Mouse (Mus musculus) thymus, adult 2 months (tissue): ENCODE measurements at regions not wholly inside any gene's neighbourhood (a gene's known extent, or its start where the extent isn't known, plus 50 kb on each side); places are given as distances from the start of the nearest gene placed in this dataset.

Experiments
- DNase-seq: peaks from one replicate; pipeline ENCODE4 v3.0.0; 2021
- H3K27ac ChIP-seq: fragments of 200-500 bp; 2 replicates; pipeline ENCODE4 v1.5.1; 2012; ENCODE audit warnings: low read length, control low read depth; ENCODE audit not compliant: control insufficient read depth, insufficient read depth
- H3K27me3 ChIP-seq: fragments of 200-500 bp; 2 replicates; pipeline ENCODE4 v1.6.1; 2012; ENCODE audit warnings: mild to moderate bottlenecking, low read length, moderate library complexity, mixed read lengths; ENCODE audit not compliant: control insufficient read depth, insufficient read depth
- H3K36me3 ChIP-seq: fragments of 200-500 bp; 2 replicates; pipeline ENCODE4 v1.6.1; 2012; ENCODE audit warnings: mild to moderate bottlenecking, low read length, moderate library complexity; ENCODE audit not compliant: control insufficient read depth, insufficient read depth
- H3K4me1 ChIP-seq: fragments of 200-500 bp; replicated peaks from 2 replicates; pipeline ENCODE4 v1.6.1; 2012; ENCODE audit warnings: low read length; ENCODE audit not compliant: control insufficient read depth, insufficient read depth
- H3K4me3 ChIP-seq: fragments of 200-500 bp; 2 replicates; pipeline ENCODE4 v1.5.1; 2012; ENCODE audit warnings: mild to moderate bottlenecking, low read length, control low read depth, moderate library complexity; ENCODE audit not compliant: control insufficient read depth, insufficient read depth
- CTCF ChIP-seq: fragments of 200-500 bp; IDR thresholded peaks from 2 replicates; pipeline ENCODE4 v1.5.1; 2012; ENCODE audit warnings: mild to moderate bottlenecking, control low read depth, low read length, moderate library complexity, borderline replicate concordance; ENCODE audit not compliant: control insufficient read depth, poor library complexity, insufficient read depth; ENCODE audit errors: extremely low read depth
- POLR2A ChIP-seq: fragments of 200-500 bp; IDR thresholded peaks from 2 replicates; pipeline ENCODE4 v1.6.1; 2012; ENCODE audit warnings: mild to moderate bottlenecking, low read length, control low read depth, moderate library complexity; ENCODE audit not compliant: control insufficient read depth, poor library complexity, insufficient read depth; ENCODE audit errors: extremely low read depth
- WGBS: fragments of 180-500 bp; shearing (Covaris S2); methylation state at CpG from one replicate; pipeline ENCODE4 v1.1.7; 2018; 5-methylcytosine and 5-hydroxymethylcytosine counted together

DNA sequence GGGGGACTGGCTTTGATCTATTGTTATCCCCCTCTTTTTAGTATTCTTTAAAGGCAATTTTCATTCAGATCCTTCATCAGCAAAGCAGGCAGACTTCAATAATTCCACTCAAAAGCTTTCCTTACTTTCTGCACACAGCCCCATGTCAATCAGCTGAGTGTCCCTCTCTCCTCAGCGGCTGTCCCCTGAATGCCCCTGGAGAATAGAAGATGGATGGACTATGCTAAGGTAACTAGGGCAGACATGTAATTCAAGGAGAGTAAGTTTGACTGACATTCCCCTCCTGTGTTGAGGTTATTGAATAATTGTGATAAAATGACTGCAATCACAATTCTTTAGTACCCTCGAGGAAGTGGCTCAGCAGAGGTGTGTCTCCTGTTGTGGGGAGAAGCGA, 220.1 kb downstream of the Fam84b start:
- 88% methylated on average over 3 of the region's 3 CpGs for WGBS
- H3K27ac ChIP-seq = no peak overlapping the region
- no peak overlapping the region for H3K4me3 ChIP-seq
- no peaks in the 10 kb centered on the region for H3K27me3 ChIP-seq
- no peaks in the 10 kb centered on the region for H3K36me3 ChIP-seq
- H3K4me1 ChIP-seq = no peaks in the 10 kb centered on the region
- DNase-seq = no peak
- TF ChIP-seq CTCF (no peak), POLR2A (no peak)

DNA sequence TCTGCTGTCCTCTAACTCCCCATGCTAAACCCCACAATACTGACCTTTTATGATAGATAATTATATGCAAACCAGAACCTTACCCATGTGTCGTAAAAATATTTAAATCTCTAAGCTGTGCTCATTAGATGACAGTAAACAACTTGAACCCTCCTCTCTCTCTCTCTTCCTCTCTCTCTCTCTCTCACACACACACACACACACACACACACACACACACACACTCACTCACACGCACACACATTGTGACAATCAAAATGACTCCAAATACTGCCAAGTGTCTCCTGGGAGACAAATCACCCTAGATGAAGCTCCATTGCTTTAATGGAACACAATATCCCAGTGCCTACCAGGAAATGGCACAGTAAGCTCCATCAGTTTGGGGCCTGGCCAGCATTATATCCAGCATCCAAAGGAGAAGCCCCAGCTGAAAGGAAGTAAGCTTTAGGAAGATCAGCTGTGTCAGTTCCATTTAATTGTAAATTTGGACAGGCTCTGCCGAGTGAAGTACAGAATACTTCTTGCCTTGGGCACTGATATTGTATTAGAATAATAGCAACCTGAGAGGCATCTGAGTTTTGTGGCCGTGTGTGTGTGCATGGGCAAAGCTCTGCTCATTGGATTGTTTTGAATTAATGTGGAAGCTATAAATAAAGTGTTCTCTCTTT, 220.7 kb downstream of the Fam84b start:
- H3K4me3 ChIP-seq = no peak overlapping the region
- no peak for DNase-seq
- WGBS = 92% methylated on average over 4 of the region's 4 CpGs
- no peak for TF ChIP-seq POLR2A
- no peak for TF ChIP-seq CTCF
- no peaks in the 10 kb centered on the region for H3K4me1 ChIP-seq
- H3K36me3 ChIP-seq = no peaks in the 10 kb centered on the region
- H3K27me3 ChIP-seq = no peaks in the 10 kb centered on the region
- no peak overlapping the region for H3K27ac ChIP-seq

DNA sequence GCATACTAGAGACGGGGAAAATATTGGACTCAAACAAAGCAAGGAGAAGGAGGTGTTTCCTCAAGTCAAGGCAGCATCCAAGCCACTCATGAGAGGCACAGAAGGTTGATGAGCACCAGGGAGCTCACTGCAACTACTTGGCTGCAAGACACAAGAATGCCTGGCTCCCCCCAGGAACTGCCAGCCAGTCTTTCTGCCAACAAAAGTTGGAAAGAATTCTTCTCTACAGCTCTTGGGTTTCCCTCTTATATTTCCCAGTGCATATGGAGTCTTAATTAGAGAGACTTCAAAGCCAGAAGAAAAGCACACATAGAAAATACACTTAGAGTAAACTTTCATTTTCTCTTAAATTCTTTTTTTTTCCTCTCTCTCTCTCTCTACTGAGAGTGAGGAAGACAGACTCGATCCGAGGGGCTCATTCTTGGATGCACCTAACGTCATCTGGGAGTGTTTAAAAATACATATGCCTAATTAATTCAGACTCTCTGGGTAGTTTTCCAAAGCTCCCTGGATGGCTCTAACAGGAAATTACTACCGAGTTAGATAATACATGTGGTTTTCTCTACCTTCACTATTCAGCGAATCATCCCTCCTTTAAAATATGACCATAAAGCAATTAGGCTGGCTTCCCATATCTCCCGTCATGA, 222.7 kb downstream of the Fam84b start:
- 81% methylated on average over 7 of the region's 7 CpGs for WGBS
- Histone ChIP-seq H3K27me3 (no peaks in the 10 kb centered on the region), H3K4me3 (no peak overlapping the region), H3K4me1 (no peaks in the 10 kb centered on the region), H3K36me3 (no peaks in the 10 kb centered on the region), H3K27ac (no peak overlapping the region)
- DNase-seq = no peak
- no peak for TF ChIP-seq CTCF
- no peak for TF ChIP-seq POLR2A

DNA sequence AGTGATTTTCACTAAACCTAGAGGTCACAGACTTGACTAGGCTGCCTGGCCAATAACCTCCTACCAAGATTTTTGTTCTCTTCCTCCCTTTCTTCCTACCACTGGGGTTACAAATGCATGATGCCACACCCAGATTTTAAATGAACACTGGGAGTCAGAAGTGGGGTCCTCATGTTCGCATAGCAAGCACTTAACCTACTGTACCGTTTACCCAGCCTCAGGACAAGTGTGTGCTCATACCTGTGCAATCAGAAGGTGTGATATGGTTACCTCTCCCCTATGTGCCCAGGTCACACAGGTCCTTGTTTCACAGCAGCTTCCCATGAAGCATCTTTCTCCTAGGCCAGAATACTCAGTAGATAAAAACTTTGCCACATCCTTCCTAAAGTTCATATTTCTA, 234.8 kb downstream of the Fam84b start:
- no peaks in the 10 kb centered on the region for H3K27me3 ChIP-seq
- H3K4me3 ChIP-seq = no peak overlapping the region
- no peak overlapping the region for H3K27ac ChIP-seq
- no peaks in the 10 kb centered on the region for H3K36me3 ChIP-seq
- 91% methylated on average over 2 of the region's 2 CpGs for WGBS
- TF ChIP-seq POLR2A (no peak), CTCF (no peak)
- no peak for DNase-seq
- H3K4me1 ChIP-seq = no peaks in the 10 kb centered on the region

DNA sequence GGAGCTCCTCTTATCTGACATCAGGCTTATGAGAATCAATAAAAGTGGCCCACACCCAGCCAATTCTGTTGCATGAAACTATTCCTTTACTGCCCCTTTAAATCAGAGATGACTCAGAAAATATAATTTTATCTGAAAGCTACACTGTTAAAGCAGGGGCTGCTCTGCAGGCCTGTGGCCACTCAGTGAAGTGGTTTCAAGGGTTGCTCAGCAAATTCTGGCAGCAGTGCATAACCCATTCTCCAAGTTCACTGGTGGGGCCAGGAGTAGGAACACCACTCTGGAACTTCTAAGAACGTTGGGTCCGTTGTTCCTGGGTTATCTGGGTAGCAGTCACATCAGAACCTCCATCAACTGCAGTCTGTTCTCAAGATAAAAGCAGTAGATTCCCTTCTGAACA, 236.2 kb downstream of the Fam84b start:
- WGBS = 63% methylated on average over 2 of the region's 2 CpGs
- Histone ChIP-seq H3K36me3 (no peaks in the 10 kb centered on the region), H3K4me3 (no peak overlapping the region), H3K27ac (no peak overlapping the region), H3K27me3 (no peaks in the 10 kb centered on the region), H3K4me1 (no peaks in the 10 kb centered on the region)
- no peak for DNase-seq
- TF ChIP-seq POLR2A = no peak
- TF ChIP-seq CTCF = no peak

DNA sequence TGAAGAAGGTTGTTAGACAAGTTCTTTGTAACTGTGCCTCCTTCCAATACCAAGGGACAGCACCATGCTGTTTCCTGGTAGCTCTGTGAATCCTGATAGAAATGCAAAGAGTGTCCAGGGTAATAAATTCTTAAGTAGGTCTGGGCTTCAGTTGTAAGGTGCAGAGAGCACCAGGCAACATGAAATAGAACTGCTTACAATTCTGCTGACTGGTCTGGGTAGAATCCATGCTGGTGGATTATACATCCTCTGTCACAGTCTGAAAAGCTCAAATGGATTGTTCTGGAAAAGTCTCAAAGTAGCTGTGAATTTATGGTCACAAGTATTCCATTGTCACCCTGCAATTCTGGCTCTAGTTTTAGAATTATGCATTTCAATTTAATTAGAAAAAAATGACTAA, 251.7 kb downstream of the Fam84b start:
- no peaks in the 10 kb centered on the region for H3K4me1 ChIP-seq
- no peaks in the 10 kb centered on the region for H3K27me3 ChIP-seq
- H3K36me3 ChIP-seq = no peaks in the 10 kb centered on the region
- no peak overlapping the region for H3K27ac ChIP-seq
- H3K4me3 ChIP-seq = no peak overlapping the region
- DNase-seq = no peak
- TF ChIP-seq CTCF (no peak), POLR2A (no peak)
